Mouse (Mus musculus) right cerebral cortex, postnatal 14 days (tissue): ENCODE results near the gene Atp6v1d.

Experiments
- DNase-seq: peaks from one replicate; pipeline ENCODE4 v3.0.0; 2022

Gene Atp6v1d

DNA sequence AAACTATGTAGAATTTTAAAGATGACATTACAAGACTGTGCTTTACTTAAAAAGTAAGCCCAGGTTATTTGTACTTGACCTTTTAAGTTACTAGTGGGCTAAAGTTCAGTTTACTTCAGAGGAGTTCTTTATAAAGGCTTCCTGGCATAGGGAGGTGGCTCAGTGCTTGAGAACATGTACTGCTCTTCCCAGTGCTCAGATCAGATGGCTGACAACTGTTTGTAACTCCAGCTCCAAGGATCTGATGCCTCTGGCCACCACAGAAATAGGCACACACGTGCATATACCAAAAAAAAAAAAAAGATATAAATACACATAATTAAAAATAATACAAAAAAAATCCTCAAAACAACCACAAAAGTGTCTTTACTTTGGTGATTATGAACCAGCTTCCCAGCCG lies 70.6 kb downstream of the Atp6v1d start:
- DNase-seq: no peak
